Mouse (Mus musculus) cerebral cortex, adult 2 months (tissue): ENCODE measurements around the gene Tmem50b.

Experiments
- WGBS: fragments of 180-500 bp; shearing (Covaris S2); methylation state at CpG from one replicate; pipeline ENCODE4 v1.1.7; 2018; 5-methylcytosine and 5-hydroxymethylcytosine counted together

The Tmem50b gene

DNA sequence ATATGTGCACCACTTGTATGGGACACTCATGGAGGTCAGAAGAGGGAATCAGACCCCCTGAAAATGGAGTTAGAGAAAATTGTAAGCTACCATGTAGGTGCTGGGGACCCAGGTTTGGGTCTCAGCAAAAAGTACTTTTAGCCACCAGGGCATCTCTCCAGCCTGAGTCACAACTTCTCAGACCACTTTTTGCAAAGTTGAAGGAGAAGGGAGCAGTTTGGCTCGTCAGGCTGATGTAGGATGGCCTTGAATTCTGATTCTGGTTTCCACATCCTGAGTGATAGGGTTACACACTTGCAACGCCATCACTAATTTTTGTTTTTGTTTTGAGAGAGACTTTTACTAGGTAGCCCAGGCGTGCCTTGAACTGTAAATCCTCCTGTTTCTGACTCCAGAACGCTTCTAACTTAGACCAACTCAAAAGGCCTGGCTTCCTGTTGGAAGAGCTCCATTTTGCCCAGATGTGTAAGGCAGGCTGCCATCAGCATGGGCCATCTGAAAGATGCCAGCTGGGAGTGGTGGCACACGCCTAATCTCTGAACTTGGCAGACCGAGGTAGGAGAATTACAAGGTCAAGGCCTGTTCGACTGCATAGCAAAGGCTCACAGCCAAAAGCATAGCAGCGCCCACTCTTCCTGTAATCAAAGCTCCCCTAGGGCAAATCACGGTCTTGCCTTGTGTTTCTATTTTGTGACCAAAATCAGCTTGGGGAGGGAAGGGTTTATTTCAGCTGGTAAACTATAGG is 12.1 kb upstream of the Tmem50b start:
- WGBS, result 65% methylated on average over 9 of the region's 9 CpGs

DNA sequence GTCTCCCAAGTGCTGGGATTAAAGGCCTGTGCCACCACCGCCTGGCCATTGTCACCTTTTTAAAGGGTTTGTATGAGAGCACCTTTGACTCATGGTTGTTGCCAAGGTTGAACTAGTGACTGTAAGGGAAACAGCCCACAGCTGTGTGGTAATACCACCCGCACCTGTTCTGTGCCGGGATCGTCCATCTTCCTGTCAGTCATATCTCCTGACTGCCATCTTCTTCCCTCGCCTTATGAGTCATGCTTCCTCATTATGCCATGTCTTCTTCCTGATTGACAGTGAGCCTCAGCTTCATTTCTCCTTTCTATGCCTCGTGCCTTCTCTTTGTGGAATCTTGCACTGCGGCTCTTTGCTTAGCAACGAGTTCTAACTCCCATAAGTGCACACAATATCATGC is 9.4 kb upstream of the Tmem50b start:
- WGBS, result 80% methylated on average over 8 of the region's 8 CpGs

DNA sequence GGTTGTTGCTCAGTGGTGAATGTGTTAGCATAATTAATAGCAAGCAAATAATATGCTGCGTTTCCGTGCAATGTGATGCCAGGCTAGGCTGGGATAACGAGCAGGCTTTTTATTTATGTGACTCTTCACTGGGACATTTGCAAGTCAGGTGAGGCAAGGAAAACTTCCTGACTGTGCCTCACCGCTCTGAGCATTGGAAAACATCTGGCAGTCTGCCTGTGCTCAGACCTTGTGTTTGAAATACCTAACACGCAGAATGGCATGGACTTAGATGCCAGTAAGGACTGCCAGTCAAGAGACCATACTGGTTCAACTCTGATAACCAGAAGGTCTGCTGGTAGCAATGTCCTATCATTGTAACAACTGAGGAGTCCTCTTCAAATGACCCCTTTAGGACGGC is 7.6 kb upstream of the Tmem50b start:
- 77% methylated on average over 6 of the region's 6 CpGs for WGBS

DNA sequence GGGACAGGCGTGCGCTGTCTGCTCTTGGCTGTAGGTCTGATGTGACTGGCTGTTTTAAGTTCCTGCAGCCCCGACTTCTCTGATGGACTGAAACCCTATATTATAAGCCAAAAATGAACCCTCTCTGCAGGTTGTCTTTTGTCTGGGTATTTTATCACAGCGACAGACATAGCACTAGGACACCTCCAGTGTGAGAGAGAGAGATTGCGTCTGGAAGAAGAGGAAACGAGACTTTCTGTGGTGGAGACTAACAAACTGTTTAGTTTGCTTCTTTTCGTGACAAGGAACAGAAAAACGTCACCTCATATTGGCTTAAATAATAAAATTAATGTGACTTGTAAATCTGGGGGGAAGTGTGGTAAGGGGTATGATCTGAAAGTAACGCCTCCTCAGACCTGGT is 4.1 kb upstream of the Tmem50b start:
- WGBS, result 85% methylated on average over 9 of the region's 9 CpGs

DNA sequence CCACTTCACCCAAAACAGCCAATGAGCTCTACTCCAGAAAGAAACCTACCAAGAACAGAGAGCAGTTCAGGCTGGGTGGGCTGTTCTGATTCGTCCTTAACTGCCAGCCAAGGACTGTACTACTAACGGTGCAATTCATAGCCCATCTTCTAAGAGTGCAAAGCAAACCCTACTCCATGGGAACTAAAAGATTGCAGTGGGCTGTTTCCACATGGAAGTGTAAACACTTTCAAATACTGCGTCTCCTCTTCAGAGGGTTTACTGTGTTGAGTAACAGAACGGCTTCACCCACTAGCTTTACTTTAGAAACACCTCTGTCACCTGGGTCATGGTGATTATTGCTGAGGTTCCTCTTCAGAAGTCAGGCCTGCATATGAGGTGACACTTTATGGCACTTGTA is 3.5 kb upstream of the Tmem50b start:
- 83% methylated on average over 4 of the region's 4 CpGs for WGBS

DNA sequence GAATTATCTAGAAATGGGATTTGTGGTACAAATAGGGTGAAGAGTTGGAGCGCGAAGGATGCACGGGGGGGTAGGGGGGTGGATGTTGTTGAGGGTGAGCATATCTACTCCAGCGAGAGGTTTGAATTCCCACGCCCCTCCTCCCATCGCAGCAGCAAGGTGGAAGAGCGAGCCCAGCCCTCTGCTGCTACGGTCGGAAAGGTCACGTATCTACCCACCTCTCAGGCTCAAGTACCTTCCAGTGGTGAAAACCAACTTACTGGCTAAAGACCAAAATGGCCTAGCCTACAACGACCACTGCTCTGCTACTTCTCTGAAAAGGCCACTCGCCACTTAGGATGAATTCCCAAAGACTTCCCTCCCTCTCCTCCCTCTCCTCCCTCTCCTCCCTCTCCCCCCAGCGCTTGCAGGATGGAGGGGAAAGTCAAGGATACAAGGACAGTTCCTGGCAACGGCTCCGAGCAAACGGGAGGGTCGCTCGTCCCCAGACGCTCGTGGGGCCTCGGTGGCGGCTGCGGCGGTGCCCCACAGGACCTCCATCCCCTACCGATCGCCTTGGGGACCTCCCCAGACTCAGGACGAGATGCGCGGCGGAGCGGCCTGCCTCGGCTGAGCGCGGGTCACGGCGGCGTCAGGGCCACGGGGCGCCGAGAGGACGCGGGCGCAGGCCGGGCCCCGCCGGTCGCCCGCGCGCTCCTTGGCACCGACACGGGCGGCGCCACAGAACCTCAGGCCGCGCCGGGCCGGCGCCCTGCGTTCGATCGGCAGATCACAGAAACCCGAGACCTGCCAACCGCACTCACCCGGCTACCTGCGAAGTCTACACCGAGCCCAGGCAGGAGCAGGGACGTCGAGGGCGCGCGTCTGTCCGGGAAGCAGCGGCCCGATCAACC is 575 bp downstream of the Tmem50b start:
- WGBS, result under 1% methylated on average over 75 of the region's 75 CpGs

DNA sequence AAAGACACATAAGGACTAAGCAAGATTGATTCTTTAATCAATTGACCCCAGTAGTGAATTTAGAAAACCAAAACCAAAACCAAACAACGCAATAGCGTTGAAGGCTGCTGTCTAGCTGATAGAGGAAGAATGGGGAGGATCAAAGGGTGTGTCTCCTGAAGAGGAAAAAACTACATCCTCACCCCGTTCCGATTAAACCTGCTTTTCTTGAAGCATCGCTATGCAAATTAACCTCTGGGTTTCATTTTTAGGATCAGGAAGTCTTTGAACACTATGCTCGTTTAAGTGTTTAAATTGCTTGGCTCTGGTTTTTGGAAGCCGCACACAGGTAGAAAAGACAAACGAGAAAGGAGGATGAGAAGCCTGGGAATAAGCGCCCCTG is 1.2 kb downstream of the Tmem50b start:
- 23% methylated on average over 9 of the region's 9 CpGs for WGBS

DNA sequence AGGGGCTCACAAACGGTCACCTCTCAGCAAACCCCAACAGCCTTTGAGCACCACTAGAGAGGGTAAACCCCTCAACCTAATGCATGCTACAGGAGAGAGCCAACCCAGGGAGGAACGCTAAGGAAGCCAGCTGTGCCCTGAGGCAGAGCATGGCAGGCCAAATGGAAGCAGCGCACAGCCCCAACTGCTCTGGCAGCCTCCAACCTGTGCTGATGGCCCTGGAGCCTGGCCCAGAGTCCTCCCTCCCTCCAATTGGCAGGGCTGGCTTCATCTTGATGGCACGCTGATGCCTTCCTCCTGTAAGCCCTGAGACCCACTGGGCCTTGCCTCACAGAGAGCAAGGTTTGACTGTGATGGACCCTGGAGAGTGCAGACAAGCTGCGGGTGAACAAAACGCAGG is 2.5 kb downstream of the Tmem50b start:
- 67% methylated on average over 6 of the region's 6 CpGs for WGBS

DNA sequence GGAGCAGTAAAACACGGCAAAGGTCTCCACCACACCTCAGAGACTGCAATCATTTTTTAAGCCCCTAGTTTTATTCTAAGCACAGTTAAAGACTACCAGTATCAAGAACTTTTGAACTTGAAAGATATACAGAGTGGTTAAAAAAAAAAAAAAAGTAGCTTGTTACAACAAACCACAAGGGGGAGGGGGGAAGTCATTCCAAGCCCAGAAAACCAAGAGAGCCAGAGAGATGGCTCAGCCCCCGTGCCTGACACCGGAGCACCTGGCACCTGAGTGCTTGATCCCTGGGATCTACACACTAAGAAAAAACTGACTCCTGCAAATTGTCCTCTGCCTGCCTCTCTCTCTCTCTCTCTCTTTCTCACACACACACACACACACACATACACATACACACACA is 4.3 kb downstream of the Tmem50b start:
- 74% methylated on average over 3 of the region's 3 CpGs for WGBS

DNA sequence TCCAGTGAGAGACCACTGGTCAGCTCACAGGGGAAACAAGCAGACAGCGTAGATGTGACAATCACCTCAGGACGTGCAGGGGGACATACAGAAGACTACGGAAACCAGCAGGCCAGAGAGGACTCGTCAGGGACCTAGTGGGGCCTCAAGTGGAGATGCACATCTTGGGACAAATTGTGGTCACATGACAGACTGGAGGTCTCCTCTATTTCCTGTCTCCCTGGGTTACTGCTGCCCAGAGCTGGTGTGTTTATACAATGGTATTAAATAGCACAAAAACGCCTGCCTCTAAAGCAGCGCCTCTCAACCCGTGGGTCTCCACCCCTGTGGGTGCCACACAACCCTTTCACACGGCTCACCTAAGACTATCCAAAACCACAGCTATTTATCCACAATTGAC is 5.4 kb downstream of the Tmem50b start:
- WGBS, result 74% methylated on average over 8 of the region's 8 CpGs

DNA sequence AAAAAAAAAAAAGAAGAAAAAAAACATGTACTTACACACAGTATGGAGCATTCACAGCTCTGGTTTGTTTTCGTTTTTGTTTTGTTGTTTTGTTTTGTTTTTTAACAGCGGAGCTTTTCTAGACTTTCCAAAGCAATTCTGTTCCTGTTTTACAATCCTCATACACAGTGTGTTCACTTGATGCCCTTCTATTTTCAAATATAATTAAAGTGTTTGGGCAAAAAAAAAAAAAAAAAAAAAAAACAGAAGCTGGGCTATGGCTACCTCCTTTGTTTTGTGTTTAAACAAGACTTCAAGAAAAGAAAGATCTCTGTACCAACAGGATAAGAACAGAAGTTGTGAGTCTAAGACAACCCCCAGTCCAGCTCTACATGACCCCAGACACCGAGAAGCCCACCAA is 8.9 kb downstream of the Tmem50b start:
- WGBS, result 84% methylated on average over 3 of the region's 3 CpGs

DNA sequence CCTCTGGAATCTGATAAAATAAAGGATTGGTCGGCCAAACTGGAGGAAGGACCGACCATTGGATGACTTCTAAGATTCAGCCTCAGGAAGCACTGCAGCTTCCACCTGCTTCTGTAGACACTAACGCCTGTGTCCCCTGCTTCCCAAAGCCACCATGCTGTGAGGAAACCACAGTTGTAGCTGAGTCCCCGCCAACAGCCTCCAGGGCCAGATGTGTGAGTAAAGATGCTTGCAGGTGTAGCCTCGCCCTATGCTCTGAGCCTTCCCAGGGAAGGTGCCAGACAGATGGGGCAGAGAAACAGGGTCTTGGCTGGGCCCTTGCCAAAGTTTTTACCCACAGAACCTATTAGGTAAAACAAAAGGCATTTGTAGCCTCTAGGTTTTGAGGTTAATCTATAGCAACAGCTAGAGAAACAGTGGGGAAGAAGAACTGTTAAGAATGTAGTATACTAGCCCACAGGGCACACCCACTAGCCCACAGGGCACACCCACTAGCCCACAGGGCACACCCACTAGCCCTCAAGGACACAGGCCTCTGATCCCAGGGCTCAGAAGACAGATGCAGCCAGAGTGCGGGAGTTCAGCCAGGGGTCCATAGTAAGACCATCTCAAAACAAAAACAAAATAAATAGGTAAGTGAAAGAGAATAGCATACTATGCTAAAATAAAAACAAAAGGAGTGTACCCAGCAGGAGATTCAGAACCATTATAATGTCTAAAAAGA is 9.7 kb downstream of the Tmem50b start:
- 71% methylated on average over 6 of the region's 6 CpGs for WGBS

DNA sequence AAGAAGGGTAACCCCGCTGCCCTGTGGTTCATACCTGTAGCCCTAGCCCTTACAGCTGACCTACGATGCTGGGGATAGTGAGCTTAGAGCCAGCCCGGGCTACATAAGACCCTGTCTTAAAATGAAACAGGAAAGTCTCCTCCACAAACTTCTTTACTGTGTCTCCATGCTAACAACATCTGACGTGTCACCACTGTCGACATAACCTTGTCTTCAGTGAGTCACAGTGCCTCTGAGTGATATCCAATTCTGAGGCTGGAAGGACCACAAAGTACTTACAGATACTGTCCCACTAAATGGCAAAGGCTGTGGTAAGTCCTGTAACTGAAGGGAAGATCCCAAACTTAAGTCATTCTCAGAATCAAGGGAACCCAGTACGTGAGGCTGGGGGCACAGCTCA is 11.4 kb downstream of the Tmem50b start:
- 90% methylated on average over 6 of the region's 6 CpGs for WGBS

DNA sequence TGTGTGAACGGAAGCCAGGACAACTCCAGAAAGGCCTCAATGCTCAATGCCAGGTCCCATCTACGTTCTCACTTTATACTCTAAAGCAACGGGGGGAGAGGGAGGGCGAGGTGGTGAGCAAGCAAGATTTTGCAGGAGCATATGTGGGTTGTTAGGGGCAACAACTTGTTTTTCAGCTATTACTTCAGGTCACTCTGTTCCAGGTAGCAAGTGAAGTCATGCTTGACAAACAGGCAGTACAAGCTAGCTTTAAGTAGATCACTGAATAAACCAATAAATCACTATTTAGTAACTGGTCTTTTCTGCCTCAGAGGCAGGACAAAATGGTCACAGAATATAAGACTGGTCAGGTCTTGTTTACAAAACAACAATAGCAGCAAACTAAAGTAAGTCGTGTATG is 12.0 kb downstream of the Tmem50b start:
- 87% methylated on average over 5 of the region's 5 CpGs for WGBS

DNA sequence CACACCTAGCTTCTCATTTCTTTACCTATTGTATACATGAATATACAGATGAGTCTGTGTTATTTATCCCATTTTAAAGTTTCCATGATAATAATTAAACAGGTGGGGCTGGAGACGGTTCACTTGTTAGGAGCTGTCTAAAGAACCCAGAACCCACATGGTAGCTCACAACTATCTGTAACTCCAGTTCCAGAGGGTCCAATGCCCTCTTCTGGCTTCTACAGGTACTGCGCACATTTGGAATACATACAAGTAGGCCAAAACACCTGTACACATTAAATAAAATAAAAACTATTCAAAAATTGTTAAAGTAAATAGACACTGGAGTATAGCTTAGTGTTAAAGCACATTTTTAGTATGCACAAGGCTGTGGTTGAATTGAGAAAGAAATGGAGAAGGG is 15.3 kb downstream of the Tmem50b start:
- 82% methylated on average over 2 of the region's 2 CpGs for WGBS

DNA sequence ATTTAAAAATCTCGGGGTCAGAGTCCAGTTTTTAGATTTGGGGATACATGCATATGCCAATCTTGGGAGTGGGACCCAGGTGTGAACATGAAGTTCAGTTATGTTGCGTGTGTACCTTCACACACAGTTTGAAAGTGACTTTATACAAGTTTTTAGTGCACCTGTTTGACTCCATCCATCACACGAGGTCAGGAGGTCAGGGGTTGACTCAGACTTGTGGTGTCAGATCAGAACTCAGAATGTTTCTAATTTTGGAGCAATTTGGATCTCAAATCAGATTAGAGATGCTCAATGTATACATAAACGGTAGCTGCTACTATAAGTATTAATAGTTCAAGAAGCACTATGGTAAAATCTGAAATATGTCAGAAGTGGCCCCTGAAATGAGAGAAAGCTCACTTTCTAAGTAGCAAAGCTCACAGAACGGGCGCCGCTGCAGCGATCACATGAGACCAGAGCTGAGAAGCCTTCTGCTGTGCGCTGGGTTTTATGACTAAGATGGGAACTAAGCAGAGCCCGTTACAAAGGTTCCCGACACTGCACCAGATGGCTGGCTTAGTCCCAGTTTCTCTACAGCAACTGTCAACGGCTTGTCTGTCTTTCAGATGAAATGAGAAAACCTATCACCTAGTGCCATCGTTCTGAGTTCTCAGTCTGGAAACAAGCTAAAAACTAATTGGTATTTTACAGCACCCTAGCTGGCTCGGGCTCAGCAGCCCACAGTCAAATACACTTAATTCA is 18.4 kb downstream of the Tmem50b start:
- 48% methylated on average over 14 of the region's 14 CpGs for WGBS

DNA sequence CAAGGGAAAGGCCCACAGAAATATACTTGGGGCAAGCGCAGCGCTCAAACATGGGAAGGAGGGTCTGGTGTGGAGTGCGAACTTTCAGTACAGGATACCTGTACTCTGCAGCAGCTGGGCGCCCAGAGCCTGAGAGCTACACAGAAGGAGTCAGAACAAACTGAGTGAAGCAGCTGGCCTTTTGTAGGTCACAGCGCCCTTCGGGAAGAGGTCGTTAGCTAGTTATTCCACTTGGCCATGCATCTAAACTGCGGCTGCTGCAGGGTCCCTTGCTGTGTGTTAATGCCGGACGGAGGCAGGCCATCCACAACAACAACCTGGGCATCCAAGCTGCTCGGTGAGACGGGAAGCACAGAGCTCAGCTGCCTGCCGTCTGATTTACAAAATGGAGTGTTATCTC is 22.4 kb downstream of the Tmem50b start:
- WGBS, result 79% methylated on average over 13 of the region's 13 CpGs

DNA sequence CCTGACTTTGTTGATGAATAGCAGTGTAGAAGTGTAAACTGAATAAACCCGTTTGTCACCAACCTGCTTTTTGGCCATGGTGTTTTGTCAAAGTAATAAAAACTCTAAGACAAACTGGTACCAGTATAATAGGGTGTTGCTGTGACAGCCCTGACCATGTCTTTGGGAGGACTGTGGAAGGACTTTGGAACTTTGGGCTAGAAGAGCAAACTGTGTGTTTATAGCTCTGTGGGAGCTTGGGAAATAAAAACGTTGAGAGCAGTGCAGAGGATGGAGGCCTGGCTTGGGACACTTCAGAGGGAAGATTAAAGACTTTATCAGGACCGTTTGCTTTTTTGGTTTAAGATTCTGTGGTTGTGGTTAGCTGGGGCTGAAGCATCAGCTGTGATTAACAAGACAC is 26.5 kb downstream of the Tmem50b start:
- 77% methylated on average over 3 of the region's 3 CpGs for WGBS

DNA sequence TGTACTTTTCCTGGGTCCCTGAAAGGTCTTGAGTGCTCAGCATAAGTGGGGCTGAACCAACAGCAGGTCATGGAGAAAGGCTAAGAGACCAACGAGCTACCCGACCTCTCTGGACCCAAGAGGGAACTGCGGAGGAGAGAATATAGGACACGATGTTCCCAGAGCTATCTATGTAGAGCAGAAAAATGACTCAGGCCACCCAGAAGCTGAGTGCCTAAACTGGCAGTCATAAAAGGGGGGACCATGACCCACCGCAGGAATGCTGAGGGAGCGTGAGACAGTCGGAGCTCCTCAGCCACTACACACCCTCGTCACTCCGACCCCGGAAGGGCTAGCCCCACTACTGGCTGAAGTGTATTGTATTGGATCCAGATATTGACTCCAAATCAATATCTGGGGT is 28.6 kb downstream of the Tmem50b start:
- 87% methylated on average over 10 of the region's 10 CpGs for WGBS

DNA sequence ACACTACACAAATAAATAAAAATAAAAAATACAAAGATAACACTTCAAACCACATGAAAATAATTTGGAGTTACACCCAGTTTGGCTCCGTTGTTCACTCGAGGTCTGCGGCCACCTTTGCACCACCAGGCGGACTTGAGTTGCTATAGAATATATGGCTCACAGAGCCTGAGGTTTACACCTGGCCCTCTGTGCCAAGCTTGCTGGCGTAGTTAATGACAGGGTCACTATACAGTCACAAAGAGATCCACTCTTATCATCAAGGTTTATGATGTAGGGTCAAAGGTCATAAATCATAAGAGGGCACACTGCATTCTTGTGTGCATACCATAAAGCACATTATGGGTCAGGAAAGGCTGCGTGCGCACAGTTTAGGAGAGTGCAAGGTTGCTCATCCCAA is 31.6 kb downstream of the Tmem50b start:
- WGBS, result 94% methylated on average over 7 of the region's 7 CpGs

DNA sequence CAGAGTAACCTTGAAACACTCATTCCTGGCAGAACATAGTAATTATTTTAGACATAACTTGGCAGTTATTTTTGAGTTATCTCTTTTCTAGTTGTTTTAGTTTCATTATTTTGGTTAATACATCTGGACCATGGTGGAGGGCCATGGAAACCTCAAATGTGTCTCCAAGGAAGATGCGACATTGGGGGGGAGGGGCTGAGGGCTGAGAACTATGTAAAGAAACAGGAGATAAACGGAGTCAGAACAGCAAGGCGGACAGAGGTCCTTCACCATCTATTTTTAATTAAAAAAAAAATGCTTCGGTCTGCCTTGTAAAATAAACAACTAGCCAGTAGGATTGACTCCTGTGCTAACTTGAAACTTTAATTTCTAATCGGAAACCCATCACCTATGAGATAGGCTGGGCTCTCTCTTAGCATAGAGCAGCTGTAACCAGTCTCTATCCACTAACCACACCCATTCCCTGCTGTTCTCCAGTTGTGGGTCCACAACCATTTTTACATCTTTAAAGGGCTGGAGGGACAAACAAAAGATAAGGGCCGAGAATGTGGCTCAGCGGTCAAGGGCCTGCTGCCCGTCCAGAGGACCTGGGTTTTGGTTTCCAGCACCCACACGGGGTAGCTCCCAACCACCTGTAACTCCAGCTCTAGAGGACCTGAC is 32.2 kb downstream of the Tmem50b start:
- WGBS, result 80% methylated on average over 9 of the region's 9 CpGs
